Mouse (Mus musculus): ENCODE measurements around the gene Top3b. TPM values are rescaled to one million over a fixed set of nuclear protein-coding genes. Genes with fewer than 3 reads are reported as not detected.

The Top3b gene
- polyA plus RNA-seq, 2 experiments, result 22.5 to 25.4 TPM

- peak; percentile 79 to 83 (median 83) for DNase-seq (ENCODE audit: low read depth in 3 of 3, low spot score in 3 of 3)
- ATAC-seq (ENCODE audit: insufficient read depth), result peak; percentile 91
- Histone ChIP-seq H3K9ac (replicated peaks) (peak within 1 kb of the TSS; percentile 71), H3K9me3 (ENCODE audit: control insufficient read depth, low read length) (no peaks in the 10 kb centered on the region), H3K4me1 (replicated peaks; ENCODE audit: control insufficient read depth in 2 of 2, insufficient read depth in 2 of 2, low read length in 1 of 2) (peaks cover 6 to 11% of the 10 kb centered on the region in 2 experiments), H3K4me2 (ENCODE audit: low read depth) (peak within 1 kb of the TSS; percentile 88), H3K27me3 (ENCODE audit: control insufficient read depth, insufficient read depth, low read length) (no peaks in the 10 kb centered on the region), H3K36me3 (replicated peaks; ENCODE audit: control insufficient read depth, insufficient read depth, low read depth) (peaks cover 4% of the 10 kb centered on the region; the same call in 1 of the 2 replicates), H3K4me3 (ENCODE audit: insufficient read depth in 1 of 2, low read depth in 2 of 2, low read length in 2 of 2) (peak within 1 kb of the TSS; percentile 65 to 83), H3K27ac (peak within 1 kb of the TSS; percentile 18; the same call in 1 of the 2 replicates)
- TF ChIP-seq EP300 (IDR thresholded peaks at IDR 0.05; ENCODE audit: low read depth) (no peak), CTCF (IDR thresholded peaks at IDR 0.05; ENCODE audit: low read depth) (peak; percentile 97)
- under 1% methylated on average over 29 of the region's 29 CpGs for WGBS (ENCODE audit: insufficient replicate concordance)
Observed at GRCm38 (mm10) chr16:16896382-16897055, 26.0 kb downstream of the Top3b start, which contains the start of gene Ppm1f. Gene Ppm1f, plus strand, starts transcription at chr16:16896469.

DNA sequence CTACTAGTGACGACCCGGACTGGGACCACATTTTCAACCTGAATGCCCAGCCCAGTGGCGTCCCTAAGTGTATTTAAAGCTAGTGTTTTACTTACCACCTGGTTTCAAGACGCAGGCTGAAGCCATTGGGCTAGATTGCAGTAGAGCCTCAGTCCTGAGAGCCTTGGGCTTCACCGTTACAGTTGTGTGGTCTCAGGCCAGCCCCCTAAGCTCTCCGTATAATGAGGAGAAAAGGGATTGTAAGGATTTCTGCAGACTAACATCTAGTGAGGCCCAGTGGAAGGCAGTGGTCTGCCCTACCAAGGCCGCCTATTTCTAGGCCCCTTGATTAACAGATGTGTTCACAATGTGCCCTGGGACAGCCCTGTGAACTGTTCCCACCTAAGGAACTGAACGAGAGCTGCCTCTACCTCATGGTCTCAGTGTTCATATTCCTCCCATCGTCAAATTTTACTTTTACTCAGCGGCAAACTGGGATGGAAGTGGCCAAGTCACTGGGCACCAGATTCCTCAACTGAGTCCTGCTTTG, 26.6 kb downstream of the Top3b start:
- DNase-seq (ENCODE audit: low read depth in 3 of 3, low spot score in 3 of 3) (no peak), ATAC-seq (ENCODE audit: insufficient read depth) (0 out of 2 replicates have a peak, but pooled peaks have one; percentile 1)
- Histone ChIP-seq H3K27ac (peak overlapping the region; percentile 18; the same call in 1 of the 2 replicates), H3K36me3 (replicated peaks; ENCODE audit: control insufficient read depth, insufficient read depth, low read depth) (peaks cover 4% of the 10 kb centered on the region; the same call in 1 of the 2 replicates), H3K4me2 (ENCODE audit: low read depth) (peak overlapping the region; percentile 88), H3K27me3 (ENCODE audit: control insufficient read depth, insufficient read depth, low read length) (no peaks in the 10 kb centered on the region), H3K4me1 (replicated peaks; ENCODE audit: control insufficient read depth in 2 of 2, insufficient read depth in 2 of 2, low read length in 1 of 2) (peaks cover 6 to 11% of the 10 kb centered on the region in 2 experiments), H3K9me3 (ENCODE audit: control insufficient read depth, low read length) (no peaks in the 10 kb centered on the region), H3K4me3 (ENCODE audit: insufficient read depth in 1 of 2, low read depth in 2 of 2, low read length in 2 of 2) (peak overlapping the region; percentile 65 to 83), H3K9ac (replicated peaks) (peak overlapping the region; percentile 71)
- no peak for TF ChIP-seq EP300 (IDR thresholded peaks at IDR 0.05; ENCODE audit: low read depth)
- TF ChIP-seq CTCF (IDR thresholded peaks at IDR 0.05; ENCODE audit: low read depth), result no peak
- 18% methylated on average over 10 of the region's 10 CpGs for WGBS (ENCODE audit: insufficient replicate concordance)

DNA sequence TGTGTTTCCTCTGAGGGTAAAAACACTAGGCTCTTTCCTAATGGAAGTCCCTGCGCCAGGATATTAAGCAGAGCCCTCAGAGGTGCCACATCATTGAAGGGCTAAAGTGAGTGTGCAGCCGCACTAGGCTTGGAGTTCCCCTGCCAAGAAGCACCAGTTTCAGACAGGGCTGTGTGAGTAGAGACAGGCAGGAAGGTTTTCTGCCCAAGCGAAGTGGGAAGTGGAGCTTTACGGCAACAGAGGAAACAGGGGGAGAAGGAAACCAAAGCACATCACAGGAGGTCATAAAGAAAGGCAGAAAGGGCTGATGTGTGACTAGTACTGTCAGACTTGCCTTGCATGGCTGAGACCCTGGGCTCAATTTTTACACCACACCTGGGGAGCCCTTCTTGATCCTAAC, 31.8 kb downstream of the Top3b start:
- Histone ChIP-seq H3K4me1 (replicated peaks; ENCODE audit: control insufficient read depth in 2 of 2, insufficient read depth in 2 of 2, low read length in 1 of 2) (peaks cover 0 to 4% of the 10 kb centered on the region in 2 experiments; a peak in 3 of 4 replicates), H3K9me3 (ENCODE audit: control insufficient read depth, low read length) (no peaks in the 10 kb centered on the region), H3K4me3 (ENCODE audit: insufficient read depth in 1 of 2, low read depth in 2 of 2, low read length in 2 of 2) (no peak overlapping the region), H3K4me2 (ENCODE audit: low read depth) (no peak overlapping the region), H3K36me3 (replicated peaks; ENCODE audit: control insufficient read depth, insufficient read depth, low read depth) (no peaks in the 10 kb centered on the region), H3K9ac (replicated peaks) (no peak overlapping the region), H3K27ac (no peak overlapping the region), H3K27me3 (ENCODE audit: control insufficient read depth, insufficient read depth, low read length) (no peaks in the 10 kb centered on the region)
- 44% methylated on average over 4 of the region's 4 CpGs for WGBS (ENCODE audit: insufficient replicate concordance)
- DNase-seq (ENCODE audit: low read depth in 3 of 3, low spot score in 3 of 3) (no peak), ATAC-seq (ENCODE audit: insufficient read depth) (no peak)
- TF ChIP-seq CTCF (IDR thresholded peaks at IDR 0.05; ENCODE audit: low read depth) (no peak), EP300 (IDR thresholded peaks at IDR 0.05; ENCODE audit: low read depth) (no peak)

GRCm38 (mm10) chr16:16903188-16903587, 32.7 kb downstream of the Top3b start:
- no peaks in the 10 kb centered on the region for H3K36me3 ChIP-seq (replicated peaks; ENCODE audit: control insufficient read depth, insufficient read depth, low read depth)
- no peaks in the 10 kb centered on the region for H3K9me3 ChIP-seq (ENCODE audit: control insufficient read depth, low read length)
- no peaks in the 10 kb centered on the region for H3K27me3 ChIP-seq (ENCODE audit: control insufficient read depth, insufficient read depth, low read length)
- H3K9ac ChIP-seq (replicated peaks), result no peak overlapping the region
- 69% methylated on average over 5 of the region's 5 CpGs for WGBS (ENCODE audit: insufficient replicate concordance)
- no peak for TF ChIP-seq EP300 (IDR thresholded peaks at IDR 0.05; ENCODE audit: low read depth)
- TF ChIP-seq CTCF (IDR thresholded peaks at IDR 0.05; ENCODE audit: low read depth), result no peak
- H3K27ac ChIP-seq, result no peak overlapping the region
- no peak overlapping the region for H3K4me3 ChIP-seq (ENCODE audit: insufficient read depth in 1 of 2, low read depth in 2 of 2, low read length in 2 of 2)
- DNase-seq (ENCODE audit: low read depth in 3 of 3, low spot score in 3 of 3) (no peak), ATAC-seq (ENCODE audit: insufficient read depth) (no peak)
- H3K4me2 ChIP-seq (ENCODE audit: low read depth), result no peak overlapping the region
- no peaks in the 10 kb centered on the region for H3K4me1 ChIP-seq (replicated peaks; ENCODE audit: control insufficient read depth in 2 of 2, insufficient read depth in 2 of 2, low read length in 1 of 2)

DNA sequence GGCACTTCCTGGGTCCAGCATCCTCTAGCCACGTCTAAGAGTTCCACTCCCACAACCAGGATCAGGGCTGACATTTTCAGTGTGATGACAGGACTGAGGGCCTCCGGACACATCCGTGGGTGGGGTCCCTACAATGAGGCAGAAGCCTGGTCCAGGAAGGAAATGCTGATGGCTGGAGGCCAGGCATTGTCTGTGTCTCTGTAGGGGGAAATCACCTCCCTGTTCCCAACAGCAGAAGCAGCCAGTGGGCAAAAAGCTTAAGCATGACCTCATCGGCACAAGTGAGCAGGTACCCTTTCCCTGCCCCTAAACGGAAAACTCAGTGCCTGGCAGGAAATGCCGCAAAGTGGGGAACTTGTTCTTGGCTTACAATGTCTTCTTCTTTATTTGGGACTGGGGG, 37.3 kb downstream of the Top3b start:
- TF ChIP-seq CTCF (IDR thresholded peaks at IDR 0.05; ENCODE audit: low read depth) (no peak), EP300 (IDR thresholded peaks at IDR 0.05; ENCODE audit: low read depth) (no peak)
- no peaks in the 10 kb centered on the region for H3K36me3 ChIP-seq (replicated peaks; ENCODE audit: control insufficient read depth, insufficient read depth, low read depth)
- no peak overlapping the region for H3K9ac ChIP-seq (replicated peaks)
- H3K27me3 ChIP-seq (ENCODE audit: control insufficient read depth, insufficient read depth, low read length), result no peaks in the 10 kb centered on the region
- H3K27ac ChIP-seq, result no peak overlapping the region
- no peak overlapping the region for H3K4me2 ChIP-seq (ENCODE audit: low read depth)
- DNase-seq (ENCODE audit: low read depth in 3 of 3, low spot score in 3 of 3), result no peak
- H3K4me1 ChIP-seq (replicated peaks; ENCODE audit: control insufficient read depth in 2 of 2, insufficient read depth in 2 of 2, low read length in 1 of 2), result no peaks in the 10 kb centered on the region
- no peaks in the 10 kb centered on the region for H3K9me3 ChIP-seq (ENCODE audit: control insufficient read depth, low read length)
- H3K4me3 ChIP-seq (ENCODE audit: insufficient read depth in 1 of 2, low read depth in 2 of 2, low read length in 2 of 2), result no peak overlapping the region
- 34% methylated on average over 6 of the region's 6 CpGs for WGBS (ENCODE audit: insufficient replicate concordance)
- ATAC-seq (ENCODE audit: insufficient read depth), result peak; percentile 47

Data from liver, embryonic 14.5 days (tissue).